Mouse (Mus musculus) lung, embryonic 14.5 days (tissue): ENCODE data around the gene Tmtc1. TPM values are rescaled to one million over a fixed set of nuclear protein-coding genes. Genes with fewer than 3 reads are reported as not detected.

Source experiments
- ATAC-seq: fragments of 200-750 bp; cut with Nextera tagmentation; 2 replicates; pipeline ENCODE4 v1.8.0; 2017; ENCODE audit warnings: mild to moderate bottlenecking, moderate TSS enrichment, moderate library complexity; ENCODE audit not compliant: insufficient read depth
- DNase-seq: peaks from one replicate; pipeline ENCODE4 v3.0.0-alpha.2; 2015
- H3K27ac ChIP-seq: fragments of 300-500 bp; sonication (generic); 2 replicates; pipeline ENCODE4 v1.5.1; 2014; ENCODE audit warnings: low read depth, mild to moderate bottlenecking, moderate library complexity
- H3K27me3 ChIP-seq: fragments of 300-500 bp; sonication (generic); 2 replicates; pipeline ENCODE4 v1.6.1; 2014; ENCODE audit warnings: low read length, control low read depth; ENCODE audit not compliant: insufficient read depth
- H3K36me3 ChIP-seq: fragments of 300-500 bp; sonication (generic); 2 replicates; pipeline ENCODE4 v1.6.1; 2014; ENCODE audit warnings: control low read depth; ENCODE audit not compliant: insufficient read depth
- H3K4me1 ChIP-seq: fragments of 300-500 bp; sonication (generic); 2 replicates; pipeline ENCODE4 v1.6.1; 2014; ENCODE audit warnings: antibody characterized with exemption, control low read depth; ENCODE audit not compliant: insufficient read depth
- H3K4me2 ChIP-seq: fragments of 300-500 bp; sonication (generic); 2 replicates; pipeline ENCODE4 v1.6.1; 2014; ENCODE audit warnings: mild to moderate bottlenecking
- H3K4me3 ChIP-seq: fragments of 300-500 bp; sonication (generic); 2 replicates; pipeline ENCODE4 v1.5.1; 2014; ENCODE audit warnings: low read depth, low read length
- H3K9ac ChIP-seq: fragments of 300-500 bp; sonication (generic); 2 replicates; pipeline ENCODE4 v1.6.1; 2014
- H3K9me3 ChIP-seq: fragments of 300-500 bp; sonication (generic); 2 replicates; pipeline ENCODE4 v1.6.1; 2016; ENCODE audit warnings: low read depth, low read length, control low read depth
- CTCF ChIP-seq: IDR thresholded peaks from 2 replicates; pipeline ENCODE4 v1.5.1; 2016; ENCODE audit warnings: antibody characterized with exemption, low read depth
- WGBS: fragments of 180-500 bp; shearing (Covaris S2); extraction: QIAGEN DNeasy Blood & Tissue Kit; methylation state at CpG from one replicate; pipeline ENCODE4 v1.1.7; 2014; 5-methylcytosine and 5-hydroxymethylcytosine counted together
- polyA plus RNA-seq: library from polyadenylated mRNA; unstranded; fragments of >200 nt; fragmentation: Nextera tagmentation; extraction: Ambion mirVana; gene quantifications from 2 replicates; pipeline ENCODE4 v1.2.1, GENCODE M21; 2014

Tmtc1 gene
- polyA plus RNA-seq, 1 experiment from 2014 or later, result 3.6 TPM

DNA sequence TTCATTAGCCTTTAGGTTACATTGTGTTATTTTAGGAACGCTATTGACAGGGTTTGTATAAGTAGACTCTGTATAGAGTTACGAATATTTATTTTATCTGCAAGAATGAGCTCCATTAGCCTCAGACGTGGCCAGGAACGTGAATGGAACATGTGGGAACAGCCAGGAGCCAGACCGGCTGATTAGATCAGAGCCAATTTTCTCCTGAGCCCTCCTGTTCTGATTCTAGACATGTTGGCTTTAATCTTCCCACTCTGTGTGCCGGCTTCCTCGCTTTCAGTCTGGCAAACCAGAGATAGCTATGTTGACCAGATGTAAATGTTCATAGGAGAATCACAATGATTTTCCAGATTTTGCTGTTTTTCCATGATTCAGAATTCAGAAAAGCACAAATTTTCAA, 22.6 kb downstream of the Tmtc1 start:
- DNase-seq (no peak), ATAC-seq (no peak)
- 35% methylated on average over 7 of the region's 7 CpGs for WGBS

DNA sequence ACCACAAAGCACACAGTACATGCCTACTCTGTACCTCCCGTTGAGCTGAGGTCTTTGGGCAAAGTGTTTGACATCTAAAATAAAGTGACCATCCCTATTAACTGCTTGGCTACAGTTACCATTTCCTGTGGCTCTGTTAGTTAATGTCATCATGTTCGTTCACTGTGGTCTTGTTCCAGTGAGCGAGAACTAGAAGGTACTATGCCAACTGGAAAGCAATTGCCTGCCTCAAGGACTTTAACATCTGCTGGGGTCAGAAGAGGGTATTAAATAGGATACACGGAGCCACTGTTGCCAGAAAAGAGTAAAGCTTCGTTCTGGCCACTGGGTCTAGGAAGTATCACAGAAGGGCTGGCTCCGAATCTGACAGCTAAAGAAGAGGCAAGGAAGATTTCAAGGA, 23.8 kb downstream of the Tmtc1 start:
- Histone ChIP-seq H3K27me3 (no peaks in the 10 kb centered on the region), H3K27ac (no peak overlapping the region), H3K4me3 (no peak overlapping the region), H3K4me2 (no peak overlapping the region), H3K36me3 (no peaks in the 10 kb centered on the region), H3K4me1 (no peaks in the 10 kb centered on the region), H3K9me3 (no peaks in the 10 kb centered on the region), H3K9ac (no peak overlapping the region)
- ATAC-seq (no peak), DNase-seq (no peak)
- WGBS, result 63% methylated on average over 6 of the region's 6 CpGs
- no peak for TF ChIP-seq CTCF

More for the DNA sequence above, 22.6 kb downstream of the Tmtc1 start:
- H3K27ac ChIP-seq, result no peak overlapping the region
- H3K27me3 ChIP-seq, result no peaks in the 10 kb centered on the region
- H3K4me3 ChIP-seq, result no peak overlapping the region
- H3K4me1 ChIP-seq, result no peaks in the 10 kb centered on the region
- no peaks in the 10 kb centered on the region for H3K36me3 ChIP-seq
- no peak overlapping the region for H3K4me2 ChIP-seq
- no peak overlapping the region for H3K9ac ChIP-seq
- no peaks in the 10 kb centered on the region for H3K9me3 ChIP-seq
- no peak for TF ChIP-seq CTCF

DNA sequence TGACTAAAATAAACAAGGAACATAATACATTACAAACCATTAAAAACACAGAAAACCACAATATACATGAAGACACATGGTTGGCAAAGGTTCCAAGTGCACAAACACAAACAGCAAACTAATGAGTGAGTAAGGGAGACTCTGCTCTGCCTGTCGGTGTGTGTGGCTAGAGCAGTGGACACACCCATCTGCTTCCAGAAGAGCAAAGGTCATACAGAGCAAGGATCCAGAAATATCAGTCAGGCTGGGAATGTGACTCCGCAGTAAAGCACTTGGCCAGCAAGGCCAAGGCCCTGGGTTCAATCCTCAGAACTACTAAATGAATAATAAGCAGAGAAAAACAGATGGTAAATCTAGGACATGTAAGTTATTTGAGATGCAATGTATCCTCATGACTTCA, 27.6 kb downstream of the Tmtc1 start:
- no peak for TF ChIP-seq CTCF
- Histone ChIP-seq H3K36me3 (no peaks in the 10 kb centered on the region), H3K27ac (no peak overlapping the region), H3K4me1 (no peaks in the 10 kb centered on the region), H3K27me3 (no peaks in the 10 kb centered on the region), H3K4me3 (no peak overlapping the region), H3K4me2 (no peak overlapping the region), H3K9me3 (no peaks in the 10 kb centered on the region), H3K9ac (no peak overlapping the region)
- DNase-seq (no peak), ATAC-seq (no peak)
- 59% methylated on average over 2 of the region's 2 CpGs for WGBS

DNA sequence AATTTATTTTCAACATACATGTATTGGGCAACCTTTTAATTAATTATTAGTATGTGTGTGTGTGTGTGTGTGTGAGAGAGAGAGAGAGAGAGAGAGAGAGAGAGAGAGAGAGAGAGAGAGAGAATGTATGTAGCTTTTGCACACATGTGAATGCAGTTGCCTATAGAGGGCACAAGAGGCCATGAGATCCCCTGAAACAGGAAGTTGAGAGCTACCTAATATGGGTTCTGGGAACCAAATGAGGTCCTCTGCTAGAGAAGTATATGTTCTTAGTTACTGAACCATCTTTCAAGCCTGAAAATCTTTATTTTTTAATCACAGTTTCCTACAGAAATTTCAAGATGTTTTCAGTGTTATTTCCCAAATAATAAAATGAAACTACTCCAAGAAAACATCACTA, 30.6 kb downstream of the Tmtc1 start:
- DNase-seq (peak; percentile 28), ATAC-seq (no peak)
- no peak overlapping the region for H3K4me3 ChIP-seq
- H3K9ac ChIP-seq, result no peak overlapping the region
- no peaks in the 10 kb centered on the region for H3K9me3 ChIP-seq
- 0 out of 2 replicates have a peak, but pooled peaks have one; percentile 25 for TF ChIP-seq CTCF
- H3K4me2 ChIP-seq, result no peak overlapping the region
- H3K36me3 ChIP-seq, result no peaks in the 10 kb centered on the region
- H3K4me1 ChIP-seq, result no peaks in the 10 kb centered on the region
- H3K27ac ChIP-seq, result no peak overlapping the region
- no peaks in the 10 kb centered on the region for H3K27me3 ChIP-seq

DNA sequence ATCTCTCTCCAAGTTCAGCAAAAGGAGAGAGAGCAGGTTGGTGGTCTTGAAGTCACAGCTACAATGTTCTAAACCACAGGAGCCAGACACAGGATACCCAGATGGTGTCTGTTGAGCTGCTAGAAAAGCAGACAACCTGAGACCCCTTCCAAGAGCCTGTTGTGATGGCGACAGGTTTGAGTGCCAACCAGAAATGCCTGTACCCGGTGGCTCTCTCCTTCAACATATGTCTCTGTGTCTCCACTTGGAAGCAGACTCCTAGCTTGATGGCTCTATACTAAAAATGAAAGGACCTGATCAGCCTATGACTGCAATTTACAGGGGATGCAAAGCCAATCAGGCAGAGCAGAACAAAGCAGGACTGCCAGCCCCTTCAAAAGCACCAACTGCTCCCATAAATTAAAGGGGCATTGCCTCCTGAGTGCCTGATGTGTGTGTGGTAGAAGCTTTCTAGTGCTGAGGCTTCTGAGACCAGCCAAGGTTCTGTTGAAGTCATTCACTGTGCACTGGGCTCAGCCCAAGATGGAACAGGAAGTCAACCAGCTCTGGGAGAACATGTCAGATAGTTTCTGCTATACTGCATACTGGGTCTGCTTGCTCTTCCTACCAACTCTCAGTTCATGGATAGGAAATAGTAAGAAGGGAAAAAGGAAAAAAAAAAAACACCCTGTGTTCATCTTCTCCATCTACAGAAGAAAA, 37.2 kb downstream of the Tmtc1 start:
- Histone ChIP-seq H3K9ac (no peak overlapping the region), H3K9me3 (no peaks in the 10 kb centered on the region), H3K27me3 (no peaks in the 10 kb centered on the region), H3K4me1 (no peaks in the 10 kb centered on the region), H3K4me3 (no peak overlapping the region), H3K27ac (no peak overlapping the region), H3K36me3 (no peaks in the 10 kb centered on the region), H3K4me2 (no peak overlapping the region)
- ATAC-seq (no peak), DNase-seq (no peak)
- WGBS, result 72% methylated on average over 2 of the region's 2 CpGs
- no peak for TF ChIP-seq CTCF

DNA sequence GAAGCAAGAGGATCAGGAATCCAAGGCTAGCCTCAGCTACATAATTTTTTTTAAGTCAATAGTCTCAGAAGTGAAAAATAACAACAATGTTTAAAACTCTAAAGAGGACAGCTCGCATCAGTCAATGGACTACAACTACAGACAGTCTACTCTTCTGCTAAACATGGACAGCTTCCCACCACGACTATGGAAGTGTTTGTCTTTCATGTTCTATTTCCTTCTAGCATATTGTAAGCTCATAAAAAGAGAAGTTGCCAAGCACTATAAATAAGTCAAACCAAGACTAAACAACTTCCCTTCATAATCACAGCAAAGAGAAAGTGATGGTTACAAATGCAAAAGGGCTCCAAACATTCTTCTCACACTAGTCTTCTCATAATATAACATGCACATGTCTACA, 38.6 kb downstream of the Tmtc1 start:
- Histone ChIP-seq H3K27ac (no peak overlapping the region), H3K9ac (no peak overlapping the region), H3K4me3 (no peak overlapping the region), H3K27me3 (no peaks in the 10 kb centered on the region), H3K9me3 (no peaks in the 10 kb centered on the region), H3K36me3 (no peaks in the 10 kb centered on the region), H3K4me2 (no peak overlapping the region), H3K4me1 (no peaks in the 10 kb centered on the region)
- WGBS, result 42% methylated on average over 2 of the region's 2 CpGs
- peak; percentile 66 for DNase-seq
- ATAC-seq, result peak; percentile 63
- TF ChIP-seq CTCF, result no peak

DNA sequence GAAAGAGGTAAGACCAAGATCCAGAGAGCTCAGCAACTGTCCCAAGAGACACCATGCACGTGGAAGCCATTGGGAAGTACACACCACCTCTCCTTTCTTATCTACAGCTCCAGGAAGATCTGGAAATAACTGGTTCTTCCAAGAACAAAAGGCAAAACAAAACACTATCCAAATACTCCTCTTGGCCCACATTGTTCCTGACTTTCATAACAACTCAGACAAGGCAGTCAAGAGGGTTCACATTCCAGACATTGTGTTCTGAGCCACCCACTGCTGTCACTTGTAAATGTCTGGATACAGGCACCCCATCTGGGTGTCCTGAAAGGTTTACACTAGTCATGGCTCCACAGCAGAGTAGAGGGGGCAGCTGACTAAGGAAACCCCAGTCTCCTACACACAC, 39.7 kb downstream of the Tmtc1 start:
- Histone ChIP-seq H3K27me3 (no peaks in the 10 kb centered on the region), H3K36me3 (no peaks in the 10 kb centered on the region), H3K9ac (no peak overlapping the region), H3K27ac (no peak overlapping the region; the same call in 1 of the 2 replicates), H3K9me3 (no peaks in the 10 kb centered on the region), H3K4me2 (no peak overlapping the region), H3K4me3 (no peak overlapping the region), H3K4me1 (no peaks in the 10 kb centered on the region)
- TF ChIP-seq CTCF, result no peak
- 18% methylated on average over 1 of the region's 1 CpGs for WGBS
- peak; percentile 40 for DNase-seq
- ATAC-seq, result peak; percentile 74
